12 mouse cellular contexts compared by ENCODE assay signal in the genomic region with DNA sequence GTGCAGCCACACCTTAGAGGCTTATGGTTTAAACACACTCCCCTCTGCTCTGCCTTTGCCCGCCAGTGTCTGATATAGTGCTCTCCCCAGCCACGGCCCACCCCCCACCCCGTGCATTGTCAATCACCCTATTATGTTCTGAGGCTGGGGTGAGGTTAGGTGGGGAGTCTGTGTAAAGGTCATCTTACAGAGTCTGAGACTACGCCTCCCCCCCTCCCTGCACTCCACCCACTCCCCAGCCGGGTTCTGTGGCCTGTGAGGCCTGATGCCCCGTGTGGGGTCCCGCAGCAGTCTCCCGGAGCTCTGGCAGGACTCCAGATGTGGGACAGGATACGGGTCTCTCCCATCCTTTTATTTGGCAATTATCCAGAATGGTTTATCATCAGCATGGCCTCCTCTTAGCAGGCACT.
DNase-seq lines count a peak whose midpoint lies in the region; ATAC-seq lines count a peak whose summit lies in the region.
"Had no signal": no experiment of that assay in that cellular context is flagged by ENCODE, and none has a peak within 500 bp of the region (broad histone marks: within the 10 kb centered on the region; RNA-seq: fewer than 3 reads in every experiment).

No protein-coding gene starts in this region.

- 39% methylated on average over 9 of the region's 9 CpGs for WGBS in heart, embryonic 13.5 days
- WGBS in midbrain, embryonic 11.5 days, result 44% methylated on average over 9 of the region's 9 CpGs
- WGBS in midbrain, embryonic 15.5 days, result 23% methylated on average over 9 of the region's 9 CpGs
- 24% methylated on average over 8 of the region's 9 CpGs for WGBS in hindbrain, embryonic 12.5 days
- WGBS in midbrain, embryonic 14.5 days, result 17% methylated on average over 9 of the region's 9 CpGs

- H3K9me3 ChIP-seq in heart, embryonic 13.5 days, result no peaks in the 10 kb centered on the region
- no peaks in the 10 kb centered on the region for H3K9me3 ChIP-seq in midbrain, embryonic 11.5 days (ENCODE audit: control insufficient read depth, low read length)
- no peaks in the 10 kb centered on the region for H3K9me3 ChIP-seq in midbrain, embryonic 15.5 days
- no peaks in the 10 kb centered on the region for H3K9me3 ChIP-seq in hindbrain, embryonic 12.5 days (replicated peaks)
- no peaks in the 10 kb centered on the region for H3K9me3 ChIP-seq in midbrain, embryonic 14.5 days (ENCODE audit: control insufficient read depth, low read length)

- intact Hi-C loops in heart, postnatal 10 days (cut with DNase I), result no loop called here

- H3K9ac ChIP-seq in heart, embryonic 13.5 days, result no peak overlapping the region
- H3K9ac ChIP-seq in midbrain, embryonic 11.5 days (ENCODE audit: low read length), result no peak overlapping the region
- H3K9ac ChIP-seq in midbrain, embryonic 15.5 days, result no peak overlapping the region
- H3K9ac ChIP-seq in hindbrain, embryonic 12.5 days, result no peak overlapping the region
- H3K9ac ChIP-seq in midbrain, embryonic 14.5 days (replicated peaks; ENCODE audit: low read length), result no peak overlapping the region

- H3K4me3 ChIP-seq in heart, embryonic 13.5 days, result no peak overlapping the region
- H3K4me3 ChIP-seq in midbrain, embryonic 11.5 days (ENCODE audit: low read depth, low read length), result no peak overlapping the region
- H3K4me3 ChIP-seq in midbrain, embryonic 15.5 days, result no peak overlapping the region
- H3K4me3 ChIP-seq in hindbrain, embryonic 12.5 days, result no peak overlapping the region
- H3K4me3 ChIP-seq in midbrain, embryonic 14.5 days (replicated peaks; ENCODE audit: low read depth, low read length), result no peak overlapping the region
- H3K4me3 ChIP-seq: gastrocnemius, adult 2 months had no signal

- DNase-seq in heart, postnatal 10 days, result no peak
- no peak for DNase-seq in midbrain, embryonic 11.5 days (ENCODE audit: low spot score, missing footprints)
- DNase-seq in midbrain, embryonic 14.5 days, result no peak
- no peak for DNase-seq in frontal cortex, postnatal 14 days (ENCODE audit: low spot score in 2 of 2)
- DNase-seq: cerebellum, adult 9-11 months; gastrocnemius, adult 2 months; kidney, postnatal 10 days had no signal

- ATAC-seq in heart, embryonic 13.5 days (ENCODE audit: extremely low read depth, insufficient number of reproducible peaks, low FRiP score, low TSS enrichment), result 0 out of 2 replicates have a peak, but pooled peaks have one; percentile 25
- peak; percentile 57; the same call in 1 of the 2 replicates for ATAC-seq in midbrain, embryonic 11.5 days (ENCODE audit: low FRiP score)
- no peak for ATAC-seq in midbrain, embryonic 15.5 days (replicated peaks)
- peak; percentile 51; the same call in 1 of the 2 replicates for ATAC-seq in hindbrain, embryonic 12.5 days (ENCODE audit: low FRiP score)
- 0 out of 2 replicates have a peak, but pooled peaks have one; percentile 24 for ATAC-seq in midbrain, embryonic 14.5 days (ENCODE audit: low FRiP score, low TSS enrichment)
- ATAC-seq: CD4-positive, CD25-positive, alpha-beta regulatory T cell, adult 4 months had no signal

- H3K27ac ChIP-seq in heart, embryonic 13.5 days (replicated peaks), result no peak overlapping the region
- no peak overlapping the region for H3K27ac ChIP-seq in midbrain, embryonic 11.5 days (ENCODE audit: low read depth, low read length)
- no peak overlapping the region for H3K27ac ChIP-seq in midbrain, embryonic 15.5 days
- no peak overlapping the region for H3K27ac ChIP-seq in hindbrain, embryonic 12.5 days
- no peak overlapping the region for H3K27ac ChIP-seq in midbrain, embryonic 14.5 days (replicated peaks; ENCODE audit: low read depth, low read length)
- H3K27ac ChIP-seq: gastrocnemius, adult 2 months had no signal

- H3K27me3 ChIP-seq in heart, embryonic 13.5 days (replicated peaks), result no peaks in the 10 kb centered on the region
- no peaks in the 10 kb centered on the region for H3K27me3 ChIP-seq in midbrain, embryonic 11.5 days (ENCODE audit: control insufficient read depth, insufficient read depth, low read length)
- H3K27me3 ChIP-seq in midbrain, embryonic 15.5 days (replicated peaks), result no peaks in the 10 kb centered on the region
- H3K27me3 ChIP-seq in hindbrain, embryonic 12.5 days, result no peaks in the 10 kb centered on the region
- H3K27me3 ChIP-seq in midbrain, embryonic 14.5 days (ENCODE audit: control insufficient read depth, insufficient read depth, low read length), result no peaks in the 10 kb centered on the region

- H3K4me2 ChIP-seq in heart, embryonic 13.5 days, result peak overlapping the region; percentile 13; the same call in 1 of the 2 replicates
- no peak overlapping the region for H3K4me2 ChIP-seq in midbrain, embryonic 11.5 days
- no peak overlapping the region for H3K4me2 ChIP-seq in midbrain, embryonic 15.5 days
- H3K4me2 ChIP-seq in hindbrain, embryonic 12.5 days (replicated peaks), result no peak overlapping the region
- H3K4me2 ChIP-seq in midbrain, embryonic 14.5 days (ENCODE audit: low read length), result no peak overlapping the region
- H3K4me2 ChIP-seq: liver, embryonic 11.5 days had no signal

- peaks cover 5% of the 10 kb centered on the region for H3K4me1 ChIP-seq in heart, embryonic 13.5 days
- no peaks in the 10 kb centered on the region; the same call in 1 of the 2 replicates for H3K4me1 ChIP-seq in midbrain, embryonic 11.5 days (ENCODE audit: control insufficient read depth, insufficient read depth, low read length)
- peaks cover 4% of the 10 kb centered on the region; the same call in 1 of the 2 replicates for H3K4me1 ChIP-seq in midbrain, embryonic 15.5 days
- H3K4me1 ChIP-seq in hindbrain, embryonic 12.5 days, result 0 out of 2 replicates have a peak, but pooled peaks cover 7% of the 10 kb centered on the region
- H3K4me1 ChIP-seq in midbrain, embryonic 14.5 days (ENCODE audit: control insufficient read depth, insufficient read depth, low read length), result 0 out of 2 replicates have a peak, but pooled peaks cover 2% of the 10 kb centered on the region

- H3K36me3 ChIP-seq in heart, embryonic 13.5 days, result no peaks in the 10 kb centered on the region
- H3K36me3 ChIP-seq in midbrain, embryonic 11.5 days (ENCODE audit: control insufficient read depth, insufficient read depth, low read length), result no peaks in the 10 kb centered on the region
- no peaks in the 10 kb centered on the region for H3K36me3 ChIP-seq in midbrain, embryonic 15.5 days (replicated peaks)
- H3K36me3 ChIP-seq in hindbrain, embryonic 12.5 days, result no peaks in the 10 kb centered on the region
- H3K36me3 ChIP-seq in midbrain, embryonic 14.5 days (ENCODE audit: control insufficient read depth, insufficient read depth, low read length), result no peaks in the 10 kb centered on the region
